Mouse (Mus musculus) small intestine, adult 2 months (tissue): ENCODE results near the gene A4galt. TPM values are rescaled to one million over a fixed set of nuclear protein-coding genes. Genes with fewer than 3 reads are reported as not detected.

Experiments used
- H3K27ac ChIP-seq: fragments of 200-500 bp; 2 replicates; pipeline ENCODE4 v1.5.1; 2012; ENCODE audit warnings: low read depth, low read length, control low read depth, inconsistent platforms; ENCODE audit not compliant: insufficient read depth
- H3K27me3 ChIP-seq: fragments of 200-500 bp; 2 replicates; pipeline ENCODE4 v1.6.1; 2012; ENCODE audit warnings: mild to moderate bottlenecking, moderate library complexity, low read length, inconsistent platforms; ENCODE audit not compliant: control insufficient read depth, insufficient read depth
- H3K36me3 ChIP-seq: fragments of 200-500 bp; 2 replicates; pipeline ENCODE4 v1.6.1; 2012; ENCODE audit warnings: mild to moderate bottlenecking, low read length, control low read depth, inconsistent platforms; ENCODE audit not compliant: control insufficient read depth, insufficient read depth
- H3K4me1 ChIP-seq: fragments of 200-500 bp; 2 replicates; pipeline ENCODE4 v1.6.1; 2012; ENCODE audit warnings: low read length, inconsistent platforms, mixed read lengths; ENCODE audit not compliant: control insufficient read depth, insufficient read depth, insufficient read length
- H3K4me3 ChIP-seq: fragments of 200-500 bp; 2 replicates; pipeline ENCODE4 v1.5.1; 2012; ENCODE audit warnings: low read depth, mild to moderate bottlenecking, control low read depth, inconsistent platforms, low read length, moderate library complexity
- CTCF ChIP-seq: fragments of 200-500 bp; IDR thresholded peaks from 2 replicates; pipeline ENCODE4 v1.5.1; 2012; ENCODE audit warnings: low read depth, mild to moderate bottlenecking, control low read depth, inconsistent platforms, low read length, moderate library complexity, mixed read lengths; ENCODE audit not compliant: insufficient replicate concordance, insufficient read length; ENCODE audit errors: extremely low read depth
- POLR2A ChIP-seq: fragments of 200-500 bp; IDR thresholded peaks from 2 replicates; pipeline ENCODE4 v1.6.1; 2012; ENCODE audit warnings: low read depth, mild to moderate bottlenecking, control low read depth, inconsistent platforms, low read length, moderate library complexity
- WGBS: fragments of 180-500 bp; shearing (Covaris S2); methylation state at CpG from one replicate; pipeline ENCODE4 v1.1.7; 2018; 5-methylcytosine and 5-hydroxymethylcytosine counted together
- polyA plus RNA-seq: library from polyadenylated mRNA; depleted of rRNA; stranded (reverse); fragments of >200 nt; gene quantifications from 2 replicates; pipeline ENCODE4 v1.2.3, GENCODE M21; 2012; rRNA removed

Gene A4galt
- polyA plus RNA-seq, 1 experiment: 16.7 TPM

- peak; percentile 32; the same call in 1 of the 2 replicates for TF ChIP-seq CTCF
- TF ChIP-seq POLR2A: no peak
- Histone ChIP-seq H3K36me3 (no peaks in the 10 kb centered on the region), H3K27me3 (no peaks in the 10 kb centered on the region), H3K27ac (no peak overlapping the region), H3K4me3 (no peak overlapping the region), H3K4me1 (peaks cover 6% of the 10 kb centered on the region; the same call in 1 of the 2 replicates)
- 27% methylated on average over 10 of the region's 10 CpGs for WGBS
These were observed 46.7 kb downstream of the A4galt start for GRCm38 (mm10) chr15:83204731-83205451.

- 78% methylated on average over 4 of the region's 4 CpGs for WGBS
- Histone ChIP-seq H3K4me3 (no peak overlapping the region), H3K4me1 (peaks cover 6% of the 10 kb centered on the region; the same call in 1 of the 2 replicates), H3K27ac (no peak overlapping the region), H3K36me3 (no peaks in the 10 kb centered on the region), H3K27me3 (no peaks in the 10 kb centered on the region)
- TF ChIP-seq CTCF (no peak), POLR2A (no peak)
These were observed 49.2 kb downstream of the A4galt start for GRCm38 (mm10) chr15:83202412-83202811.

GRCm38 (mm10) chr15:83193413-83193812 is 58.2 kb downstream of the A4galt start:
- H3K4me3 ChIP-seq: no peak overlapping the region
- no peaks in the 10 kb centered on the region for H3K4me1 ChIP-seq
- 93% methylated on average over 4 of the region's 4 CpGs for WGBS
- H3K27me3 ChIP-seq: no peaks in the 10 kb centered on the region
- H3K27ac ChIP-seq: no peak overlapping the region
- H3K36me3 ChIP-seq: no peaks in the 10 kb centered on the region
- TF ChIP-seq CTCF: no peak
- TF ChIP-seq POLR2A: no peak

GRCm38 (mm10) chr15:83182351-83182750 is 69.2 kb downstream of the A4galt start:
- H3K27me3 ChIP-seq: no peaks in the 10 kb centered on the region
- no peak for TF ChIP-seq CTCF
- no peak for TF ChIP-seq POLR2A
- H3K36me3 ChIP-seq: no peaks in the 10 kb centered on the region
- H3K4me3 ChIP-seq: no peak overlapping the region
- WGBS: 51% methylated on average over 5 of the region's 5 CpGs
- H3K27ac ChIP-seq: no peak overlapping the region
- H3K4me1 ChIP-seq: no peaks in the 10 kb centered on the region

GRCm38 (mm10) chr15:83181800-83182330 is 69.7 kb downstream of the A4galt start:
- H3K27ac ChIP-seq: no peak overlapping the region
- H3K36me3 ChIP-seq: no peaks in the 10 kb centered on the region
- no peak overlapping the region for H3K4me3 ChIP-seq
- H3K4me1 ChIP-seq: peaks cover under 1% of the 10 kb centered on the region; the same call in 1 of the 2 replicates
- WGBS: 59% methylated on average over 4 of the region's 4 CpGs
- H3K27me3 ChIP-seq: no peaks in the 10 kb centered on the region
- no peak for TF ChIP-seq POLR2A
- no peak for TF ChIP-seq CTCF

- no peak overlapping the region for H3K4me3 ChIP-seq
- no peaks in the 10 kb centered on the region for H3K27me3 ChIP-seq
- TF ChIP-seq CTCF (no peak), POLR2A (no peak)
- H3K4me1 ChIP-seq: peaks cover 7% of the 10 kb centered on the region; the same call in 1 of the 2 replicates
- H3K27ac ChIP-seq: no peak overlapping the region
- H3K36me3 ChIP-seq: no peaks in the 10 kb centered on the region
- 73% methylated on average over 6 of the region's 6 CpGs for WGBS
These were observed 71.6 kb downstream of the A4galt start for GRCm38 (mm10) chr15:83180004-83180403.

Other genes starting within 250 kb of the A4galt start
- gene Nfam1, start 218.5 kb downstream of the A4galt start, polyA plus RNA-seq: 2.1 TPM in 2 replicates
- gene Serhl, start 162.3 kb downstream of the A4galt start, polyA plus RNA-seq: 51.2 and 133 TPM in 2 replicates
- gene Rrp7a, start 129.0 kb downstream of the A4galt start, polyA plus RNA-seq: 33.1 and 72.4 TPM in 2 replicates
- 24.5 and 46.7 TPM in 2 replicates for gene Poldip3, start 102.4 kb downstream of the A4galt start, polyA plus RNA-seq
- gene Cyb5r3, start 79.2 kb downstream of the A4galt start, polyA plus RNA-seq: 426 and 624 TPM in 2 replicates
- 39.6 and 88.2 TPM in 2 replicates for gene Arfgap3, start 98.5 kb upstream of the A4galt start, polyA plus RNA-seq
- 32.5 and 73.5 TPM in 2 replicates for gene Pacsin2, start 212.8 kb upstream of the A4galt start, polyA plus RNA-seq